Mouse (Mus musculus) MEL (cell line): ENCODE measurements around the gene Mthfd1l. TPM values are rescaled to one million over a fixed set of nuclear protein-coding genes. Genes with fewer than 3 reads are reported as not detected.

Experiments
- DNase-seq: peaks from one replicate; pipeline ENCODE4 v3.0.0; 2011; ENCODE audit warnings: low read depth, low spot score
- H3K27ac ChIP-seq: 2 replicates; pipeline ENCODE4 v1.5.1; 2012; ENCODE audit warnings: low read depth, mild to moderate bottlenecking, control low read depth, low read length, moderate library complexity; ENCODE audit not compliant: control insufficient read depth
- H3K27me3 ChIP-seq, 2 experiments: fragments of 150-350 bp in 1 of 2; sonication (generic) in 1 of 2; 2 replicates each; pipeline ENCODE4 v1.6.1; 2012; ENCODE audit warnings: low read length in 2 of 2, mild to moderate bottlenecking in 2 of 2, improper control_type of control experiment in 1 of 2, moderate library complexity in 1 of 2; ENCODE audit not compliant: insufficient read depth in 2 of 2, control insufficient read depth in 1 of 2
- H3K36me3 ChIP-seq, 2 experiments: 2 replicates each; pipeline ENCODE4 v1.6.1; 2012 to 2014; ENCODE audit warnings: low read length in 2 of 2, improper control_type of control experiment in 1 of 2, inconsistent platforms in 1 of 2, mild to moderate bottlenecking in 1 of 2; ENCODE audit not compliant: insufficient read depth in 2 of 2, control insufficient read depth in 1 of 2
- H3K4me1 ChIP-seq, 2 experiments: fragments of 150-350 bp in 1 of 2; sonication (generic) in 1 of 2; 2 replicates each; pipeline ENCODE4 v1.6.1; 2012; ENCODE audit warnings: low read length in 2 of 2, improper control_type of control experiment in 1 of 2, mild to moderate bottlenecking in 1 of 2; ENCODE audit not compliant: insufficient read depth in 2 of 2, control insufficient read depth in 1 of 2
- H3K4me3 ChIP-seq, 2 experiments: fragments of 150-350 bp in 1 of 2; sonication (generic) in 1 of 2; 2 replicates each; pipeline ENCODE4 v1.5.1; 2012; ENCODE audit warnings: low read depth in 2 of 2, low read length in 2 of 2, mild to moderate bottlenecking in 2 of 2, moderate library complexity in 2 of 2, control low read depth in 1 of 2, improper control_type of control experiment in 1 of 2; ENCODE audit not compliant: control insufficient read depth in 1 of 2, insufficient read depth in 1 of 2
- H3K79me2 ChIP-seq: 2 replicates; pipeline ENCODE4 v1.6.1; 2012; ENCODE audit warnings: mild to moderate bottlenecking, low read length, moderate library complexity; ENCODE audit not compliant: control insufficient read depth, poor library complexity, insufficient read depth
- H3K9ac ChIP-seq: 2 replicates; pipeline ENCODE4 v1.6.1; 2012; ENCODE audit warnings: low read depth, mild to moderate bottlenecking, control low read depth, low read length, moderate library complexity; ENCODE audit not compliant: control insufficient read depth, poor library complexity, severe bottlenecking
- H3K9me3 ChIP-seq: fragments of 150-350 bp; sonication (generic); replicated peaks from 2 replicates; pipeline ENCODE4 v1.6.1; 2012; ENCODE audit warnings: mild to moderate bottlenecking, low read length, improper control_type of control experiment, moderate library complexity; ENCODE audit not compliant: insufficient read depth
- EP300 ChIP-seq, 2 experiments: IDR thresholded peaks; 2 replicates each; pipeline ENCODE4 v1.6.1; 2011; ENCODE audit warnings: improper control_type of control experiment in 2 of 2, low read length in 2 of 2, low read depth in 1 of 2, mild to moderate bottlenecking in 1 of 2
- ETS1 ChIP-seq: IDR thresholded peaks from 2 replicates; pipeline ENCODE4 v1.6.1; 2012; ENCODE audit warnings: low read depth, mild to moderate bottlenecking, inconsistent platforms, low read length, improper control_type of control experiment, moderate library complexity
- GATA1 ChIP-seq: IDR thresholded peaks from 2 replicates; pipeline ENCODE4 v1.6.1; 2011; ENCODE audit warnings: low read depth, low read length, improper control_type of control experiment
- JUND ChIP-seq: IDR thresholded peaks from 2 replicates; pipeline ENCODE4 v1.6.1; 2011; ENCODE audit warnings: low read depth, mild to moderate bottlenecking, improper control_type of control experiment, low read length
- MAFK ChIP-seq: IDR thresholded peaks from 2 replicates; pipeline ENCODE4 v1.6.1; 2011; ENCODE audit warnings: low read depth, mild to moderate bottlenecking, low read length, improper control_type of control experiment, borderline replicate concordance
- MXI1 ChIP-seq: IDR thresholded peaks from 2 replicates; pipeline ENCODE4 v1.6.1; 2011; ENCODE audit warnings: mild to moderate bottlenecking, low read depth, low read length, improper control_type of control experiment
- MYB ChIP-seq: IDR thresholded peaks from 2 replicates; pipeline ENCODE4 v1.6.1; 2011; ENCODE audit warnings: mild to moderate bottlenecking, low read depth, low read length, improper control_type of control experiment
- MYC ChIP-seq: IDR thresholded peaks from 2 replicates; pipeline ENCODE4 v1.6.1; 2011; ENCODE audit warnings: low read depth, mild to moderate bottlenecking, low read length, improper control_type of control experiment, moderate library complexity
- POLR2AphosphoS2 ChIP-seq: IDR thresholded peaks from 2 replicates; pipeline ENCODE4 v1.6.1; 2011; ENCODE audit warnings: low read length, improper control_type of control experiment
- POLR2AphosphoS5 ChIP-seq: IDR thresholded peaks from 2 replicates; pipeline ENCODE4 v1.6.1; 2012; ENCODE audit warnings: low read depth, borderline replicate concordance, mild to moderate bottlenecking, inconsistent platforms, low read length, moderate library complexity, mixed read lengths
- RAD21 ChIP-seq: IDR thresholded peaks from 2 replicates; pipeline ENCODE4 v1.6.1; 2011; ENCODE audit warnings: mild to moderate bottlenecking, low read depth, low read length, improper control_type of control experiment
- RCOR1 ChIP-seq: IDR thresholded peaks from 2 replicates; pipeline ENCODE4 v1.6.1; 2012; ENCODE audit warnings: low read depth, mild to moderate bottlenecking, inconsistent platforms, low read length, improper control_type of control experiment
- TAL1 ChIP-seq: IDR thresholded peaks from 2 replicates; pipeline ENCODE4 v1.6.1; 2012; ENCODE audit warnings: mild to moderate bottlenecking, inconsistent platforms, low read length, moderate library complexity, mixed read lengths
- TCF12 ChIP-seq: IDR thresholded peaks from 2 replicates; pipeline ENCODE4 v1.6.1; 2014; ENCODE audit warnings: low read depth, mild to moderate bottlenecking, inconsistent platforms, low read length, improper control_type of control experiment, moderate library complexity
- UBTF ChIP-seq: IDR thresholded peaks from 2 replicates; pipeline ENCODE4 v1.6.1; 2012; ENCODE audit warnings: low read depth, mild to moderate bottlenecking, inconsistent platforms, low read length, improper control_type of control experiment, moderate library complexity, borderline replicate concordance; ENCODE audit not compliant: insufficient read depth
- USF1 ChIP-seq: IDR thresholded peaks from 2 replicates; pipeline ENCODE4 v1.6.1; 2014; ENCODE audit warnings: low read depth, mild to moderate bottlenecking, inconsistent platforms, low read length, improper control_type of control experiment, moderate library complexity
- polyA plus RNA-seq, 2 experiments: library from polyadenylated mRNA; stranded (reverse) in 1 of 2; unstranded in 1 of 2; fragments of >175 nt in 1 of 2; fragments of >200 nt in 1 of 2; gene quantifications; 2 replicates each; pipeline versions ENCODE4 v1.2.1 to v1.2.4; 2012; ENCODE audit warnings: low replicate concordance in 2 of 2, low read depth in 1 of 2; ENCODE audit not compliant: insufficient read length in 2 of 2, insufficient read depth in 1 of 2, missing spikeins in 1 of 2
- total RNA-seq: library from RNA; depleted of rRNA; stranded (reverse); fragments of 300-350 nt; gene quantifications from 2 replicates; pipeline ENCODE4 v1.2.3, GENCODE M21; 2012

Mthfd1l gene
- total and polyA plus RNA-seq, 3 experiments: 43.1 to 1,097 (median 83.0) TPM

DNA sequence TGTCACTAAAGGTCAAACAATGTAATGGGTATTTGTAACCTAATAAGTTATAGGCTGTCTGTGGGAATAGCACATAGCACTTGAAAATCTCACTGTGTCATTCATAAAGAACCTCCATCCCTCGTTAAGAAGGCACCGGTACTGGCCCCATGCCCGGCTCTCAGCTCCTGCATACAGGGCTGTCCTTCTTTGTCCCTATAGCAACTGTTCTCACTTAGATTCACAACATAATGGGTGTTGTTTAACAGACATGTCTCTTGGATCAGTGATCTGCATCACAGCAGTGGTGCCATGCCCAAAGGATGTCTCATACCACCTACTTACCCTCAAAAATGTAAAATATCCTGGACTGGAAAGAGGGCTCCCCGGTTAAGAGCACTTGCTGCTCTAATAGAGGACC lies 90.6 kb downstream of the Mthfd1l start:
- Histone ChIP-seq H3K9ac (no peak overlapping the region), H3K4me1 (peaks cover 10 to 16% of the 10 kb centered on the region in 2 experiments), H3K27ac (no peak overlapping the region), H3K79me2 (no peaks in the 10 kb centered on the region), H3K9me3 (no peaks in the 10 kb centered on the region), H3K27me3 (no peaks in the 10 kb centered on the region), H3K4me3 (no peak overlapping the region), H3K36me3 (peaks cover 9 to 18% of the 10 kb centered on the region in 2 experiments)
- DNase-seq: no peak
- TF ChIP-seq RCOR1 (no peak), POLR2AphosphoS2 (no peak), POLR2AphosphoS5 (no peak), UBTF (no peak), JUND (no peak)

DNA sequence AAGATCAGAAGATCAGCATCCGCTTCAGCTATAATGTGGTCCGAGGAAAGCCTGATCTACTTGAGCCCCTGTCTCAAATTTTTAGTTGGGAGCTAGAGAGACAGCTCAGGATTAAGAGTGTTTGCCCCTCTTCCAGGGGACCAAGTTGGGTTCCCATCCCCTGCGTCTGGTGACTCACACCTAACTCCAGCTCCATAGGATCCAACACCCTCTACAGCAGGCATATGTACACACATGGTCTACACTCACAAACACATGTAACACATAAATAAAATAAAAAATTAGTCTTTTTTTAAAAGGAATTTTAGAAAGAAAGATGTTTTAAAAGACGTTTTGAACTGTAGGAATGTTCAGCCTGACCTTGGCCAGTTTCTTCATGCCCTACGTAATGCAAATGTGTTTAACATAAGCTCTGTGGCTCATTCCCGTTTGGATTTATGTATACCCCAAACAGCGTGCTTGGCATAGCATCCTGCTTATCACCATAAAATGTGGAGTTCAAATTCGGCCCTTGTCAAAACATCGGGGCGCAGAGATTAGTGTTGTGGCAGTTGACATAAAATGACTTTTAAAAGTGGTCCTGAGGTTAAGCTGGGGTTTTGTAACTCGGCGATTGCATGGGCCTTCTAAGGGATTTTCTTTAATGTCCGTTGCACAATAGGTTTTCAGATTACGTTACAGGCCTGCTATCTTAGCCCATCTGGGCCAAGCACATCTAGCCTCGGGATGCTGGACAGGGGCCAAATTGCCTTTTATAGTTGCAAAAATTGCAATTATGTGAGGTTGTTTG lies 92.6 kb downstream of the Mthfd1l start:
- Histone ChIP-seq H3K4me1 (peaks cover 10 to 24% of the 10 kb centered on the region in 2 experiments), H3K27me3 (no peaks in the 10 kb centered on the region), H3K36me3 (peaks cover 9 to 18% of the 10 kb centered on the region in 2 experiments), H3K9ac (no peak overlapping the region), H3K4me3 (no peak overlapping the region), H3K79me2 (no peaks in the 10 kb centered on the region), H3K9me3 (no peaks in the 10 kb centered on the region), H3K27ac (peak overlapping the region; percentile 61)
- DNase-seq: peak; percentile 72
- TF ChIP-seq MXI1: peak; percentile 56; the same call in 1 of the 2 replicates
- no peak for TF ChIP-seq MYC
- TF ChIP-seq EP300 (IDR thresholded peaks at IDR 0.05; ENCODE audit: low read depth in 1 of 2, low read length in 2 of 2): peak; percentile 79 to 88
- no peak for TF ChIP-seq RAD21
- TF ChIP-seq USF1: no peak
- TF ChIP-seq ETS1: peak; percentile 67
- TF ChIP-seq RCOR1: peak; percentile 75
- peak; percentile 61; the same call in 1 of the 2 replicates for TF ChIP-seq TCF12
- no peak for TF ChIP-seq MAFK
- TF ChIP-seq GATA1: peak; percentile 58; the same call in 1 of the 2 replicates
- 0 out of 2 replicates have a peak, but pooled peaks have one; percentile 14 for TF ChIP-seq TAL1
- TF ChIP-seq MYB: peak; percentile 80
- no peak for TF ChIP-seq POLR2AphosphoS2
